Mouse (Mus musculus): ENCODE results near the gene Capza2.

DNA sequence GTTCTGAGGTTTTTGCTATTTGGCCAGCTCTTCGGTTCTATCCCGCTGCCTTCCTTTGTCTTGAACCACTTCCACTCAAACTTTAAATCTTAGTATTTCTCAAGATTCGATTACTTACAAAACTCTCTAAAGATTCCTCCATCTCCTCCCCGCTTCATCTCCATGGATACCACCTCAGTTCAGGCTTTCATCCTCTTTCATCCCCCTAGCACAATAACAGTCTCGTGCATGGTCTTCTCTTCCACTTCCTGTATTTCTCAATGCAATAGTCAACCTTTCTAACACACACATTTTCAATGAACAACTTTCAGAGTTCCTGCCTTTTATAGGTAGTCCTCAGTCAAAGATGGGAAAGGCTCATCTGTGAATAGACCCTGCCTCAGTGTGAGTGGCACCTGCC lies 36.7 kb upstream of the Capza2 start:
- TF ChIP-seq CTCF (IDR thresholded peaks at IDR 0.05; ENCODE audit: control insufficient read depth, insufficient read depth, insufficient read length) (no peak), MAX (IDR thresholded peaks at IDR 0.05) (no peak), USF1 (IDR thresholded peaks at IDR 0.05; ENCODE audit: low read depth) (no peak), MYOG (IDR thresholded peaks at IDR 0.05; ENCODE audit: control insufficient read depth, extremely low read depth, insufficient read length) (no peak), MYOD1 (IDR thresholded peaks at IDR 0.05; ENCODE audit: control insufficient read depth, insufficient read length, low read depth) (no peak), CEBPB (IDR thresholded peaks at IDR 0.05; ENCODE audit: low read depth) (no peak), FOSL1 (IDR thresholded peaks at IDR 0.05; ENCODE audit: insufficient read depth, low read length, poor library complexity, severe bottlenecking) (no peak)

All from C2C12 (cell line).